Mouse (Mus musculus): Measurements from ENCODE around the gene Leng1. TPM values are rescaled to one million over a fixed set of nuclear protein-coding genes. Genes with fewer than 3 reads are reported as not detected.
A peak's percentile ranks its signal among the peaks of the same experiment; 100 is the strongest.

Leng1 gene
- 6.7 and 8.1 TPM in 2 replicates for total RNA-seq (2012; rRNA removed)
- total RNA-seq (2014; rRNA removed), result 5.4 and 5.8 TPM in 2 replicates
- 8.5 and 9.9 TPM in 2 replicates for polyA plus RNA-seq (2012; ENCODE audit: insufficient read length, low read depth)

DNA sequence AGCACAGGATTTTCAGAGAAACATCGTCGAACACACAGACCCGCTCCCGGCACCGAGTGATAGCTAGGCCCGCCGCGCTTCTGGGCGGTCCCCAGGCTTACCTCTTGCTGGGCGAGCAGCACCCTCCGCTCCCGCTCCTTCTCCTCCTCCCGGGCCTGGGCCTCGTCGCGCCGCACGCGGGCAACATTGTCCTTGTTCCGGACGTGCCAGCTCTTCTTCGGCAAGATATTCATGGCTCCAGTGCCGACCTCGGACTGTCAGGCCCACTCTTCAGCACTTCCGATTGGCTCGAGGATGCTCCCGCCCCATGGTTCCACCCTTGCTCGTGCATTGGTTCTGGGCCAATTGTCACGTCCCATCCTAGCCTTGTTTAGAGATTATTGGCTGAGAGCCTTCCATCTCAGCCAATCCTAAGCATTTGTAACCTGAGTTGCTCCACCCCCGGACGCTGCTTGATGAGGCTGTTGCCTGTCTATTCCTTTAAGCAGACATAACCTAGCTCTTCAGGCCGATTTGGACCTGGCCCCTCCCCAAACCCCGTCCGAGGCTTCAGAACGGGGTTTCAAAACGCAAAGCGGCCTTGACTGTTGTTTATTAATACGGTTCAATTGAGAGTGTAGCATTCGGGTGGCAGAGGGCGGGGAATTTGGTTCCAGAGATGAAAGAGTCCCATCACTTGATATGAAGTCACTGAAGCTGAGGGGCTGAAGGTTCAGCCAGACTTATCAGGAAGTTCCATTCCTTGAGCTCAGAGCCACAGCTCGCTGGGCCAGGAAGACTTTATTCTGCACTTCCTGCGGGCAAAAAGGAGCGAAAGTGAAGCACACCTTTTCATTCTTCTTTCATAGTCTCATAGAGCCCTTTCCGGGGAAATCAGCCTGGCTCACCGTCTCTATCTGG lies at the start of gene Leng1:
TSS of gene Leng1 (minus strand) at position 626 of the 900 bp plus-strand sequence.
- peak within 1 kb of the TSS; percentile 35; the same call in 1 of the 2 replicates for H3K27ac ChIP-seq (ENCODE audit: insufficient read depth, low read depth)
- peaks cover 17 to 39% of the 10 kb centered on the region in 2 experiments for H3K36me3 ChIP-seq (replicated peaks in 1 of 2; ENCODE audit: control insufficient read depth in 1 of 2, insufficient read depth in 1 of 2, low read length in 1 of 2)
- no peaks in the 10 kb centered on the region for H3K27me3 ChIP-seq (replicated peaks)
- peak within 1 kb of the TSS; percentile 80 for H3K9ac ChIP-seq (ENCODE audit: insufficient read depth, low read depth)
- peak within 1 kb of the TSS; percentile 79 to 96 (median 93) for H3K4me3 ChIP-seq (replicated peaks in 1 of 3; ENCODE audit: low read depth in 2 of 3, low read length in 2 of 3, poor library complexity in 1 of 3)
- H3K79me2 ChIP-seq (replicated peaks; ENCODE audit: control insufficient read depth, extremely low read depth, insufficient read depth, poor library complexity, severe bottlenecking), result peaks cover 13% of the 10 kb centered on the region; the same call in 1 of the 2 replicates
- in situ Hi-C loops (cut with MboI; ENCODE audit: low pct_ligation_motif_present, low pct_unique_long_range_greater_than_20kb, low sequenced_read_pairs) (no loop called here), dilution Hi-C loops (cut with MboI; ENCODE audit: extremely low pct_ligation_motif_present, extremely low pct_unique_long_range_greater_than_20kb, low sequenced_read_pairs) (no loop called here)
- DNase-seq (ENCODE audit: extremely low read depth), result peak; percentile 98
- H3K4me2 ChIP-seq (ENCODE audit: insufficient read depth, low read depth, poor library complexity, severe bottlenecking), result peak within 1 kb of the TSS; percentile 91
- H3K4me1 ChIP-seq (ENCODE audit: control insufficient read depth in 1 of 2, insufficient read depth in 2 of 2), result peaks cover 0 to 25% of the 10 kb centered on the region in 2 experiments; a peak in 2 of 4 replicates
- no peaks in the 10 kb centered on the region for H3K9me3 ChIP-seq (replicated peaks; ENCODE audit: low read length)
- TF ChIP-seq IRF4 (IDR thresholded peaks at IDR 0.05; ENCODE audit: low read depth, low read length) (no peak), GABPA (IDR thresholded peaks at IDR 0.05; ENCODE audit: insufficient replicate concordance, low read depth, low read length) (no peak), KAT2A (IDR thresholded peaks at IDR 0.05; ENCODE audit: insufficient replicate concordance, low read length) (no peak), SMC3 (IDR thresholded peaks at IDR 0.05; ENCODE audit: low read depth, low read length) (no peak), SIN3A (IDR thresholded peaks at IDR 0.05; ENCODE audit: low read length) (peak; percentile 83), RAD21 (IDR thresholded peaks at IDR 0.05; ENCODE audit: low read depth, low read length) (no peak), UBTF (IDR thresholded peaks at IDR 0.05; ENCODE audit: low read depth, low read length) (0 out of 2 replicates have a peak, but pooled peaks have one; percentile 54), NELFE (IDR thresholded peaks at IDR 0.05; ENCODE audit: low read depth, low read length) (peak; percentile 79; the same call in 1 of the 2 replicates), NRF1 (IDR thresholded peaks at IDR 0.05; ENCODE audit: low read depth, low read length) (peak; percentile 52; the same call in 1 of the 2 replicates), POLR2A (IDR thresholded peaks at IDR 0.05; ENCODE audit: low read depth, low read length) (peak; percentile 86), CHD1 (IDR thresholded peaks at IDR 0.05; ENCODE audit: low read depth, low read length) (no peak), EP300 (IDR thresholded peaks at IDR 0.05; ENCODE audit: low read length) (no peak), MAX (IDR thresholded peaks at IDR 0.05; ENCODE audit: low read length) (no peak), MAZ (IDR thresholded peaks at IDR 0.05; ENCODE audit: low read depth, low read length) (no peak; the same call in 1 of the 2 replicates), POLR2AphosphoS2 (IDR thresholded peaks at IDR 0.05; ENCODE audit: low read depth, low read length) (peak; percentile 94), ZMIZ1 (IDR thresholded peaks at IDR 0.05; ENCODE audit: low read depth, low read length) (peak; percentile 81; the same call in 1 of the 2 replicates), TCF12 (IDR thresholded peaks at IDR 0.05; ENCODE audit: low read depth, low read length) (peak; percentile 64; the same call in 1 of the 2 replicates), ELF1 (IDR thresholded peaks at IDR 0.05; ENCODE audit: low read depth, low read length) (peak; percentile 71), USF1 (IDR thresholded peaks at IDR 0.05; ENCODE audit: low read depth, low read length) (no peak), ETS1 (conservative IDR thresholded peaks at IDR 0.05; ENCODE audit: low read depth, low read length) (no peak), CTCF (conservative IDR thresholded peaks at IDR 0.05 in 1 of 2, IDR thresholded peaks at IDR 0.05 in 1 of 2; ENCODE audit: low read depth in 2 of 2, low read length in 2 of 2) (no peak), MXI1 (IDR thresholded peaks at IDR 0.05; ENCODE audit: low read depth, low read length) (peak; percentile 60), CHD2 (IDR thresholded peaks at IDR 0.05; ENCODE audit: low read length) (peak; percentile 92), MYC (IDR thresholded peaks at IDR 0.05; ENCODE audit: low read depth, low read length) (0 out of 2 replicates have a peak, but pooled peaks have one; percentile 22), TBP (conservative IDR thresholded peaks at IDR 0.05; ENCODE audit: low read depth, low read length) (peak; percentile 89), ZNF384 (IDR thresholded peaks at IDR 0.05; ENCODE audit: low read depth, low read length) (no peak), ZKSCAN1 (IDR thresholded peaks at IDR 0.05; ENCODE audit: borderline replicate concordance, low read depth, low read length) (no peak), E2F4 (IDR thresholded peaks at IDR 0.05; ENCODE audit: insufficient replicate concordance, low read depth, low read length) (no peak), JUND (conservative IDR thresholded peaks at IDR 0.05; ENCODE audit: low read depth, low read length) (no peak), BHLHE40 (IDR thresholded peaks at IDR 0.05; ENCODE audit: low read depth, low read length) (peak; percentile 68), HCFC1 (IDR thresholded peaks at IDR 0.05; ENCODE audit: low read depth, low read length) (peak; percentile 72), MEF2A (IDR thresholded peaks at IDR 0.05; ENCODE audit: borderline replicate concordance, low read depth, low read length) (0 out of 2 replicates have a peak, but pooled peaks have one; percentile 24), PAX5 (IDR thresholded peaks at IDR 0.05; ENCODE audit: low read length) (no peak), RCOR1 (conservative IDR thresholded peaks at IDR 0.05; ENCODE audit: low read depth, low read length) (no peak), ZC3H11A (IDR thresholded peaks at IDR 0.05; ENCODE audit: low read depth, low read length) (no peak), JUN (IDR thresholded peaks at IDR 0.05; ENCODE audit: insufficient read depth, low read depth, low read length) (no peak), USF2 (conservative IDR thresholded peaks at IDR 0.05; ENCODE audit: low read depth, low read length) (no peak)

Data from CH12.LX (cell line).